Mouse (Mus musculus) midbrain, embryonic 12.5 days (tissue): Measurements from ENCODE around the gene Ptprcap. TPM values are rescaled to one million over a fixed set of nuclear protein-coding genes. Genes with fewer than 3 reads are reported as not detected.
"Not testable (repeated sequence)": the region's sequence is repeated elsewhere in the genome, so short reads cannot be mapped to it uniquely, and the experiment has no call there.

Experiments
- ATAC-seq: fragments of 200-750 bp; cut with Nextera tagmentation; 2 replicates; pipeline ENCODE4 v1.8.0; 2017; ENCODE audit warnings: low read depth, moderate TSS enrichment, moderate library complexity; ENCODE audit not compliant: low FRiP score
- H3K27ac ChIP-seq: fragments of 300-500 bp; sonication (generic); replicated peaks from 2 replicates; pipeline ENCODE4 v1.5.1; 2016; ENCODE audit warnings: mild to moderate bottlenecking
- H3K27me3 ChIP-seq: fragments of 300-500 bp; sonication (generic); 2 replicates; pipeline ENCODE4 v1.6.1; 2016; ENCODE audit warnings: mild to moderate bottlenecking
- H3K36me3 ChIP-seq: fragments of 300-500 bp; sonication (generic); 2 replicates; pipeline ENCODE4 v1.6.1; 2016
- H3K4me1 ChIP-seq: fragments of 300-500 bp; sonication (generic); 2 replicates; pipeline ENCODE4 v1.6.1; 2016
- H3K4me2 ChIP-seq: fragments of 300-500 bp; sonication (generic); replicated peaks from 2 replicates; pipeline ENCODE4 v1.6.1; 2016; ENCODE audit warnings: mild to moderate bottlenecking, moderate library complexity
- H3K4me3 ChIP-seq: fragments of 300-500 bp; sonication (generic); 2 replicates; pipeline ENCODE4 v1.5.1; 2016; ENCODE audit warnings: mild to moderate bottlenecking
- H3K9ac ChIP-seq: fragments of 300-500 bp; sonication (generic); replicated peaks from 2 replicates; pipeline ENCODE4 v1.6.1; 2016; ENCODE audit warnings: mild to moderate bottlenecking, moderate library complexity
- H3K9me3 ChIP-seq: fragments of 300-500 bp; sonication (generic); 2 replicates; pipeline ENCODE4 v1.6.1; 2016; ENCODE audit warnings: mild to moderate bottlenecking
- WGBS: fragments of 180-500 bp; shearing (Covaris S2); methylation state at CpG from one replicate; pipeline ENCODE4 v1.1.7; 2016; 5-methylcytosine and 5-hydroxymethylcytosine counted together
- polyA plus RNA-seq: library from polyadenylated mRNA; unstranded; fragments of >200 nt; fragmentation: Nextera tagmentation; extraction: Ambion mirVana; gene quantifications from 2 replicates; pipeline ENCODE4 v1.2.1, GENCODE M21; 2016

Ptprcap gene
- polyA plus RNA-seq, 1 experiment from 2014 or later: 0.42 TPM

- ATAC-seq: no peak
- H3K27me3 ChIP-seq: no peaks in the 10 kb centered on the region
- no peak overlapping the region for H3K4me3 ChIP-seq
- H3K4me2 ChIP-seq: no peak overlapping the region
- H3K4me1 ChIP-seq: peaks cover 15% of the 10 kb centered on the region
- no peak overlapping the region for H3K27ac ChIP-seq
- no peaks in the 10 kb centered on the region for H3K9me3 ChIP-seq
- peaks cover 55% of the 10 kb centered on the region for H3K36me3 ChIP-seq
- WGBS: 96% methylated on average over 7 of the region's 7 CpGs
- no peak overlapping the region for H3K9ac ChIP-seq
Measured at GRCm38 (mm10) chr19:4129462-4129861, 23.9 kb upstream of the Ptprcap start.

- Histone ChIP-seq H3K9me3 (no peaks in the 10 kb centered on the region), H3K36me3 (peaks cover 55% of the 10 kb centered on the region), H3K4me2 (no peak overlapping the region), H3K4me3 (no peak overlapping the region), H3K27me3 (no peaks in the 10 kb centered on the region), H3K27ac (no peak overlapping the region), H3K9ac (no peak overlapping the region), H3K4me1 (peaks cover 15% of the 10 kb centered on the region)
- WGBS: 93% methylated on average over 4 of the region's 4 CpGs
- ATAC-seq: no peak
Measured at GRCm38 (mm10) chr19:4130106-4130505, 23.3 kb upstream of the Ptprcap start.

GRCm38 (mm10) chr19:4131075-4131474 lies 22.3 kb upstream of the Ptprcap start:
- peaks cover 13% of the 10 kb centered on the region for H3K4me1 ChIP-seq
- no peaks in the 10 kb centered on the region for H3K9me3 ChIP-seq
- peaks cover 55% of the 10 kb centered on the region for H3K36me3 ChIP-seq
- H3K27ac ChIP-seq: no peak overlapping the region
- no peak overlapping the region for H3K9ac ChIP-seq
- no peak overlapping the region for H3K4me3 ChIP-seq
- no peak for ATAC-seq
- 94% methylated on average over 5 of the region's 5 CpGs for WGBS
- H3K4me2 ChIP-seq: no peak overlapping the region
- H3K27me3 ChIP-seq: no peaks in the 10 kb centered on the region

GRCm38 (mm10) chr19:4131768-4132167 lies 21.6 kb upstream of the Ptprcap start:
- H3K9me3 ChIP-seq: no peaks in the 10 kb centered on the region
- H3K4me2 ChIP-seq: no peak overlapping the region
- no peak overlapping the region for H3K4me3 ChIP-seq
- WGBS: 85% methylated on average over 2 of the region's 2 CpGs
- H3K36me3 ChIP-seq: peaks cover 55% of the 10 kb centered on the region
- no peaks in the 10 kb centered on the region for H3K27me3 ChIP-seq
- peaks cover 8% of the 10 kb centered on the region for H3K4me1 ChIP-seq
- no peak for ATAC-seq
- no peak overlapping the region for H3K27ac ChIP-seq
- no peak overlapping the region for H3K9ac ChIP-seq

- no peak overlapping the region for H3K4me2 ChIP-seq
- peaks cover 3% of the 10 kb centered on the region; the same call in 1 of the 2 replicates for H3K4me1 ChIP-seq
- peaks cover 36% of the 10 kb centered on the region for H3K36me3 ChIP-seq
- 90% methylated on average over 4 of the region's 4 CpGs for WGBS
- H3K9ac ChIP-seq: no peak overlapping the region
- no peak for ATAC-seq
- no peaks in the 10 kb centered on the region for H3K9me3 ChIP-seq
- no peak overlapping the region for H3K4me3 ChIP-seq
- H3K27me3 ChIP-seq: no peaks in the 10 kb centered on the region
- H3K27ac ChIP-seq: no peak overlapping the region
Measured at GRCm38 (mm10) chr19:4134354-4134753, 19.1 kb upstream of the Ptprcap start.

GRCm38 (mm10) chr19:4135229-4135962 lies 18.0 kb upstream of the Ptprcap start:
- 84% methylated on average over 6 of the region's 6 CpGs for WGBS

GRCm38 (mm10) chr19:4135963-4136345 lies 17.4 kb upstream of the Ptprcap start:
- ATAC-seq, H3K9ac ChIP-seq, H3K27me3 ChIP-seq, H3K4me1 ChIP-seq, H3K27ac ChIP-seq, H3K4me2 ChIP-seq, H3K9me3 ChIP-seq, H3K4me3 ChIP-seq: not testable (repeated sequence)
- WGBS: 21% methylated on average over 8 of the region's 8 CpGs
- peaks cover 26% of the 10 kb centered on the region for H3K36me3 ChIP-seq

More at GRCm38 (mm10) chr19:4135229-4135962, 18.0 kb upstream of the Ptprcap start:
- H3K9me3 ChIP-seq, H3K4me2 ChIP-seq, H3K27me3 ChIP-seq, H3K27ac ChIP-seq, H3K4me3 ChIP-seq, H3K9ac ChIP-seq, H3K4me1 ChIP-seq, ATAC-seq: not testable (repeated sequence)
- H3K36me3 ChIP-seq: peaks cover 27% of the 10 kb centered on the region

GRCm38 (mm10) chr19:4136463-4136862 lies 16.9 kb upstream of the Ptprcap start:
- peaks cover 21% of the 10 kb centered on the region for H3K36me3 ChIP-seq
- no peak overlapping the region for H3K4me2 ChIP-seq
- no peaks in the 10 kb centered on the region for H3K9me3 ChIP-seq
- no peaks in the 10 kb centered on the region for H3K27me3 ChIP-seq
- no peak overlapping the region for H3K9ac ChIP-seq
- 81% methylated on average over 5 of the region's 5 CpGs for WGBS
- no peak overlapping the region for H3K4me3 ChIP-seq
- ATAC-seq: no peak
- peaks cover 5% of the 10 kb centered on the region; the same call in 1 of the 2 replicates for H3K4me1 ChIP-seq
- H3K27ac ChIP-seq: no peak overlapping the region

- WGBS: 85% methylated on average over 5 of the region's 5 CpGs
- ATAC-seq: no peak
- H3K4me1 ChIP-seq: peaks cover 5% of the 10 kb centered on the region; the same call in 1 of the 2 replicates
- H3K36me3 ChIP-seq: peaks cover 6% of the 10 kb centered on the region
- H3K9me3 ChIP-seq: no peaks in the 10 kb centered on the region
- H3K27me3 ChIP-seq: no peaks in the 10 kb centered on the region; the same call in 1 of the 2 replicates
- H3K27ac ChIP-seq: no peak overlapping the region
- no peak overlapping the region for H3K4me3 ChIP-seq
- H3K9ac ChIP-seq: no peak overlapping the region
- no peak overlapping the region for H3K4me2 ChIP-seq
Measured at GRCm38 (mm10) chr19:4137913-4138312, 15.5 kb upstream of the Ptprcap start.

- Histone ChIP-seq H3K27me3 (no peaks in the 10 kb centered on the region; the same call in 1 of the 2 replicates), H3K4me3 (no peak within 1 kb of the TSS), H3K4me2 (no peak within 1 kb of the TSS), H3K4me1 (peaks cover 5% of the 10 kb centered on the region; the same call in 1 of the 2 replicates), H3K9ac (0 out of 2 replicates have a peak within 1 kb of the TSS, but pooled peaks have one; percentile 11), H3K9me3 (no peaks in the 10 kb centered on the region), H3K27ac (no peak within 1 kb of the TSS), H3K36me3 (no peaks in the 10 kb centered on the region)
- 55% methylated on average over 2 of the region's 2 CpGs for WGBS
- ATAC-seq: no peak
Measured at GRCm38 (mm10) chr19:4139446-4139845, 14.0 kb upstream of the Ptprcap start, which contains the start of gene Gpr152. Gene Gpr152, plus strand, starts transcription at chr19:4139787.

GRCm38 (mm10) chr19:4140147-4140546 lies 13.3 kb upstream of the Ptprcap start:
- Histone ChIP-seq H3K9ac (no peak overlapping the region), H3K27ac (no peak overlapping the region), H3K9me3 (no peaks in the 10 kb centered on the region), H3K36me3 (no peaks in the 10 kb centered on the region), H3K27me3 (no peaks in the 10 kb centered on the region; the same call in 1 of the 2 replicates), H3K4me2 (no peak overlapping the region), H3K4me1 (peaks cover 5% of the 10 kb centered on the region; the same call in 1 of the 2 replicates), H3K4me3 (no peak overlapping the region)
- 83% methylated on average over 6 of the region's 6 CpGs for WGBS
- ATAC-seq: no peak

- Histone ChIP-seq H3K9ac (no peak overlapping the region), H3K9me3 (no peaks in the 10 kb centered on the region), H3K27ac (no peak overlapping the region), H3K36me3 (no peaks in the 10 kb centered on the region), H3K4me3 (no peak overlapping the region), H3K4me2 (no peak overlapping the region), H3K27me3 (no peaks in the 10 kb centered on the region; the same call in 1 of the 2 replicates), H3K4me1 (peaks cover 6% of the 10 kb centered on the region)
- 92% methylated on average over 18 of the region's 18 CpGs for WGBS
- no peak for ATAC-seq
Measured at GRCm38 (mm10) chr19:4142416-4143173, 10.8 kb upstream of the Ptprcap start.
